Mouse (Mus musculus): ENCODE measurements around the gene Arhgap24.

Arhgap24 gene

DNA sequence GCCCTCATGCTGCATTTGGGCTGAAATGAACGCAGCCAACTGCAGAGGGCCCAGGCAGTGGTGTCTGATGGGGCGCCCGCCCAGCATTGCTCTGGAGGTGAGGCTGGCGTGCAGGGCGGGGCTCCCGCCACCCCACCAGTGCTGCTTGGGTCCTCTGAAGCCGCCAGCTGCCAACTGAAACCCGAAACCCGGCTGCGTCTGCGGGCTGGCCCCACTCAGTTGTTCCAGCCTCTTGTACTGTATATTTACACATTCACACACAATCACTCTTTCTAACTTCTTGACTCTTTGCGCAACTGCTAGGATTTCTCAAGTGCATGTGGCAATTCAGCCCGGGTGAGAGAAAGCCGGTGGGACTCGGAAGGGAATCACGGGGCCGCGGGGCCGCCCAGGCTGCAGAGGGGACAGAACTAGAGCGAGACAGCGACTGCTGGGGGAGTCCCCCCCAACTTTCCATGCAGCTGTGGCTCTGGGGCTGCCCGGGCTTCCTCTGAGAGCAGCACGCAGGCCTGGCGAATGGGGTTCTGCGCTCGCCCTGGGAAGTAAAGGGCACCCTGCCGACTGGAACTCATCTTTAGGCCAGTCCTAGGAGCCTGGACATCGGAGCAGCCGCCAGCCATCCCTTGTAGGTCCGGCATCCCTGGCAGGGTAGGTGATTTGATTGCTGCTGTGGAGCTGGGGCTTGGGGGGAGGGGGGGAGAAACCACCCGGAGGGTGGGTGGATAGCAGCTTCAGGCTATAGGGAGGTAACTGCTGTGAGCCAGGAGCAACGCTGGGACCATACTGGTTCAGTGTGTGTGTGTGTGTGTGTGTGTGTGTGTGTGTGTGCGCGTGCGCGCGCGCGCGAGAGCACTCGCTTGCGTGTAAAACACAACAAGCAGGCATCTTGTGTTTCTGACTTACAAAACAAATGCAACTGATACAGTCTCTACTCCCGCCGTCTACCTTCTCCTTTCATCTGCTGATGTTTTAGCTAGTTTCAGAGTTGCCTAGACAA, at the start of gene Arhgap24:
Gene Arhgap24, plus strand, starts transcription at position 177 of the 997 bp plus-strand sequence.
- no peak for TF ChIP-seq GATA4 (IDR thresholded peaks at IDR 0.05; ENCODE audit: insufficient replicate concordance, low read length)

DNA sequence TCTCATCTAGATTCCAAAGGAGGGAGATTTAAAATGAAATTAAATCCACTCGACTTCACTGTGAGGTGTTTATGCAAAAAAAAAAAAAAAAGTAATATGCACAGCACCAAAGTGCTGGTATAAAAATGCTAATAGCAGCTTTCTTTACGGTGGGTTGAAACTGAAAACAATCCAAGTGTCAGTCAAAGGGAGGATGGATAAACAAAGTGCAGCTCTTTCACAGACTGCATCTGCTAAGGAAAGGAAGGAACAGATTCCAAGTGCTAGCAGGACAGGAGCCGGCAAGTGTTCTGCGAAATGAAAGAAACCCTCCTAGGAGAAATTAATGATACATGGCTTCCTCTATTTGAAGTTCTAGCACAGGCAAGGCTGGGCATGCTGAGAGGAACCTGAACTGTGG, 47.0 kb upstream of the Arhgap24 start:
- TF ChIP-seq GATA4 (IDR thresholded peaks at IDR 0.05; ENCODE audit: insufficient replicate concordance, low read length), result no peak

DNA sequence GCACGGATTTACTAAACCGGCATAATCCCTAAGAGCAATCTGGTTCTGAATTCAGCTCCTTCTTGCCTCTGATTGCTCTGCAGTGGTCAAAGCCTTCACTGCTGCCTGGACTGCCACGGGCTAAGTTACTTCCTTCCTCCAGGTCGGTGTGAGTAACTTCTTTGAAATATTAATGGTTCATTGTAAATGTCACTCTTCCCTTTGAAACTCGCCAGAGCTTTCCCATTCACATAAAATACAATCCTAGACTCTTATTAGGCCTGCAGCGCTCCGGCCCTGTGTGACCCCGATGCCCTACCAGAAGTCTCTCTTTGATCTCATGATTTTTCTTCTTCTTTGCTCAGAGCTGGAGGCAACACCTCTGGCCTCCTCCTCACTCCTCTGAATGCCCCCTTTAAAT, 44.6 kb upstream of the Arhgap24 start:
- TF ChIP-seq GATA4 (IDR thresholded peaks at IDR 0.05; ENCODE audit: insufficient replicate concordance, low read length), result no peak

DNA sequence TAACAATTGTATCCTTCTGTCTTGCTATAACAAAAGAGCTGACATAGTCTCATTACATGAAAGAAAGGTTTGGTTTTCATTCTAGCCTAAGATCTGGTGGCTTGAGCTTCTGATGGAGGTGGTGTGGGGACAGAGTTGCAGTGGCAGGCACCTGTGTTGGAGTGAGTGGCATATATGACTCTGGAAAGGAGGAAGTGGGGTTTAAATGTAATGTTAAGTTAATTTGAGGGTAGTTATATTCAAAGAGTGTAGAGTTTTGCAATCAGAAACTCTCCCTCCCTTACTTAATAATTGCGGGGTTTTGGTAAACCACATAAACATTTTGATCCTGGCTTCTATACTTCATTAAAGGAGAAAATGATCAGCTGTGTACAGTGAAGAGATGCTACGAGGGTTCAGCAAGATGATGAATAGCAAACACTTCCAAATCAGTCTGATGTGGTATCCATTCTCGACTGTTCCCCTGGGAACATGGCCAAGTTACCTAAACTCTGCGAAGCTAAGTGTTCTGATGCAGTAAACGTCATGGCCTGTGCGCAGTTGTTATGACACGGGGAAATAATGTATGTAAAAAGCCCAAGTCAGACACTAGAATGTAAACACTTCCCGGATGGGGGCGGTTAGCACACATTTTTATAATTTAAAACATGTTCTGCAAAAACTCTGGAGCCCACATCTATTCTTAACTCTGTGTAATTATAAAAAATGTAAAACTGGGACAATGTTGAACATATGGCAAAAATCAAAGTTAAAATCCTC, 41.9 kb upstream of the Arhgap24 start:
- no peak for TF ChIP-seq GATA4 (IDR thresholded peaks at IDR 0.05; ENCODE audit: insufficient replicate concordance, low read length)

DNA sequence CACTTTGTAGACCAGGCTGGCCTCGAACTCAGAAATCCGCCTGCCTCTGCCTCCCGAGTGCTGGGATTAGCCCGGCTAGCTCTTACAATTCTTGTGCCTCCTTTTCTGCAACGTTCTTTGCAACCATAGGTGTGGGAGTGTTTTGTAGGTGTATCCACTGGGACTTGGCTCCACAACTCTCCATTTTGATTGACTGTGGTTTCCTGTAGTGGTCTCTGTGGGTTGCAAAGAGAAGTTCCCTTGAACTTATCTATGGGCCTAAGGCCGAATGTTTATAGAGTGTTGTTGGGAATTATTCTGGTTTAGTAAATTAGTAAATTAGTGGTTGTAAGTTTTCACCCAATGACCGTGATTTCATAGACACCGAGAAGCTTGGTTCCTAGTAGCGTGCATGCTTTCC, 33.8 kb upstream of the Arhgap24 start:
- no peak for TF ChIP-seq GATA4 (IDR thresholded peaks at IDR 0.05; ENCODE audit: insufficient replicate concordance, low read length)

DNA sequence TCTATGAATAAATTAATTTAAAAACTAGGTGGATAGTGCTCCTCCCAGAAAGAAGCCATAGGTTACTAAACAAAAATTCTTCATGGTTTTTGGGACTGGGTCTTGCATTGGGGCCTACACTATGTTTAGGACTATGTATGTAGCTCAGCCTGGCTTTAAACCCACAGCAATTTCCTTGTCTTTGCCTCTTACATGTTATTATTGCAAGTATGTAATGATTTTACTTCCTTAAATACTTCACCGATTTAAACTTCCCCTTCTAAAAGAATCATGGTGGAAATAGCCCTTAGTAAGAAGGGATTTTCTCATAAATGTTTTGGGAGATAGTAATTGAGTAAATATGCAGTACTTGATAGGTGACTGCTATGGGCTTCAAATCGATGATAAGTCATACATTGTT, 30.3 kb upstream of the Arhgap24 start:
- TF ChIP-seq GATA4 (IDR thresholded peaks at IDR 0.05; ENCODE audit: insufficient replicate concordance, low read length), result no peak

DNA sequence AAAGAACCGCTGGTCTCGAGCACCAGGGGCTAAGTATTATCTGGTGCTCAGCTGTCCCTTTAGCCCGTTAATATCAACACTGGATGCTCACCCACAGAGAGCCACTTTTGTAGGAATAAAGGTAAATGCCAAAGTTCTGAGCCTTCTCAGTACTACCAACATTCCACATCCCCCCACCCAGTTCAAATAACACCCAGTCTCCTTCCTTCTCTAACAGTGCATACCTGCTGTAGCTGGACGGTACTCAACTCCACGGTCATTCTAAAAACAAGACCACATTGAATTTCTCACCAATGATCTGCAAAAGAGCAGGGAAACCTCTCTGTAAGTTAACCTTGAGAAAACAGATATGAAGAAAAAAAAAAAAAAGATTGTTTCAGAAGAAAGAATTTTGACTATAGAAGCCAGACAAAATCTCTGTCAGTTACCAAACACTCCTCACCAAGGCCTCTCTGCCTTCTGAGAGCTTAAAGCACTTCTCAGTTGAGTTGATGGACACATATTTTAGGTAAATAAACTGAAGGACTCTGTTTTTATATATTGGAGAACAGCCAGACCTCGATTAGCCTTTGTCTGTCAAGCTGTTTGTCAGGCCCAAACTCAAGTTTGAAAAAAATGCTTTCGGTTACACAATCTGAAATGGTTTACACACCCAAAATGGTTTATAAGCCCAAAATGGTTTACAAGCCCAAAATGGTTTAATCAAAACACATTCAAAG, 29.0 kb upstream of the Arhgap24 start:
- TF ChIP-seq GATA4 (IDR thresholded peaks at IDR 0.05; ENCODE audit: insufficient replicate concordance, low read length), result no peak

DNA sequence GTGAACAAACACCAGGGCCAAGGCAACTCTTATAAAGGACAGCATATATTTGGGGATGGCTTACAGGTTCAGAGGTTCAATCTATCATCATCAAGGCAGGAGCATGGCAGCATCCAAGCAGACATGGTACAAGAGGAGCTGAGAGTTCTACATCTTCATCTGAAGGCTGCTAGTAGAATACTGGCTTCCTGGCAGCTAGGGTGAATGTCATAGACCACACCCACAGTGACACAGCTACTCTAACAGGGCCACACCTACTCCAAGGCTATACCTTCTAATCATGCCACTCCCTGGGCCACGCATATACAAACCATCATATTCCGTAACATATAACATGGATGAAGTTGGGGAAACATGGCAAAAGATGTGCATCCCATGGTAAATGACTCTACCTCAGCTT, 27.9 kb upstream of the Arhgap24 start:
- TF ChIP-seq GATA4 (IDR thresholded peaks at IDR 0.05; ENCODE audit: insufficient replicate concordance, low read length), result no peak

DNA sequence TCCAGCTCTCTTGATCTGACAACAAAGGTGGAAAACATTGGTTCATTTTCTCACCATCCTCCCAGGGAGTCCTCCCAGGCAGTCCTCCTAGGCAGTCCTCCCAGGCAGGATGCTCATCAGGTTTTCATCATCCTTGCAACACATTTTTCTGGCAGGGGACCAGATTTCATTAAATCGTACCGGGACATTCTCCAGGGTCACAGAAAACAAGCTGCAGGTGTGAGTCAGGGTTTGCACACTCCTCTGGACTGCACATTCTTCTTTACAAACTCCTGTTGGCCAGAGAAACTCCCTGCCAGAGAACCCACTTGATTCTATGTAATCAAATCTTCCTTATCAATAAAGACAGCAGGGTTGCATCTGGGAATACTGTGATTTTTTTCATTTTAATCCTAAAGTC, 25.9 kb upstream of the Arhgap24 start:
- TF ChIP-seq GATA4 (IDR thresholded peaks at IDR 0.05; ENCODE audit: insufficient replicate concordance, low read length), result no peak

DNA sequence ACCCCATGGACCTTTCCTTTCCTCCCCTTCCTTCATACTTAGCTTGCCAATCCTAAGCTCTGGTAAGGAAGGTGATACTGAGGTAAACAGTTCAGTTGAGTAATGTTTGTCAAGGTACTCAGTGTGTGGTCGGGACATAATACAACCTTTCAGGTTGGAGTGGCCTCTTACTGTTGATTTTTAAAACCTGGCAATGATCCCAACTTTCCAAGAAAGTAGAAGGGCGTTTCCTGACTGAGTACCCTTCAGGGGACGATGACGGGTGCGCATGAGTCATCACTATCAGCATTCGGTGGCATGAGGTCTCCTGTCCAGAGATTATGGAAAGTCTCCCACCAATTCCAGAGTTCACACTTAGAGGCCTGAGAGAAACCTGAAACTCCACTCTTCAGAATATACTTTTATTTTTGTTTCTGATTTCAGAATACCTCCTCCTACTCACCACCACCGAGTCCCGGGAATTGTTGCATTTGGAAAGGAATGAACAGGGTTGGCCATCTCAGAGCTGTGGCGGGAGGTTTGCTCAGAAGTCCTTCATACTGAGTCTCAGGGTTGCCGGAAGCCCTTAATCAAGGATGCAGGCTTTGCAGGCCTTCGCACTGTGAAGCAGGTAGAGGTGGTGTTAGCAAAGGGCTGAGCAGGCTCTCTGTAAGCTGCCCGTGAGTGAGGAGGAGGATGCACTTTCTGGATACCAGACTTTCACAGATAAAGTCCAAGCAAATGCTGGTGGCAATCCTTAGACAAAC, 20.6 kb upstream of the Arhgap24 start:
- TF ChIP-seq GATA4 (IDR thresholded peaks at IDR 0.05; ENCODE audit: insufficient replicate concordance, low read length), result no peak

DNA sequence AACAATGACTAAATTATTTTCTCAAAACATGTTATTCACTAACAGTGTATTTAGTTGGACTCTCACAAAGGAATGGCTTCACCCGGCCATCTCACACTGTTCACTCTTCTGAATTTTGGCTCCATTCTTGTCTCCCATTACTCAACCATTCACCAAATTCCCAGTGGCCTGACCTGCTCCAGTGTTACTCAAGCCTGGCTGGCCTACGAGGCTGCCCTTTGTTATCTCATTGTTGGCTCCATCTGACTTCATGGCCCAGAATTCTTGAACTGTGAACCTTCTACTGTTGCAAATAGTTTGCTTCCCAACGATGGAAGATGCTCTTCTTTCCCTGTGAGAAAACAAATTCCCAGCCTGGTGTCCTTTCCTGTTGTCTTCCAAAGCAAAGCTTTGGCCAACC, 18.2 kb upstream of the Arhgap24 start:
- TF ChIP-seq GATA4 (IDR thresholded peaks at IDR 0.05; ENCODE audit: insufficient replicate concordance, low read length), result peak; percentile 67; the same call in 1 of the 2 replicates

DNA sequence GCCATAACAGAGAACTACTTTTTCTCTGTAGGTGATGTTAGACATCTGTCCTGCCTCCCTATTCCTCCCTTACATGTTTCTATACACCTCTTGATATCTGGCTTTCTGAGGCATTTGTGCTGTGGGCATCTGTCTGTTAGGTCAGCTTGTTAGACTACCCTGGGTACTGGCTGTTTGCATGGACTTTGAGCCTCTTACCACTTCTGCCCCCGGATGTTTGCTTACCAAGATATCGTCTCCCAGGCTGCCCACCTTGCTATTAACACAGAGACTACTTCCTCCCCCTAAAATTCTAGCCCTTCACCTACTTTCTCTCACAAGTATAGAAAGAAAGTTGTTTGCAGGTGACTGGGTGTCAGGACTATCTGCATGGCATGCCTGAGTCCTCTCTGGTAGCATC, 15.8 kb upstream of the Arhgap24 start:
- TF ChIP-seq GATA4 (IDR thresholded peaks at IDR 0.05; ENCODE audit: insufficient replicate concordance, low read length), result no peak

DNA sequence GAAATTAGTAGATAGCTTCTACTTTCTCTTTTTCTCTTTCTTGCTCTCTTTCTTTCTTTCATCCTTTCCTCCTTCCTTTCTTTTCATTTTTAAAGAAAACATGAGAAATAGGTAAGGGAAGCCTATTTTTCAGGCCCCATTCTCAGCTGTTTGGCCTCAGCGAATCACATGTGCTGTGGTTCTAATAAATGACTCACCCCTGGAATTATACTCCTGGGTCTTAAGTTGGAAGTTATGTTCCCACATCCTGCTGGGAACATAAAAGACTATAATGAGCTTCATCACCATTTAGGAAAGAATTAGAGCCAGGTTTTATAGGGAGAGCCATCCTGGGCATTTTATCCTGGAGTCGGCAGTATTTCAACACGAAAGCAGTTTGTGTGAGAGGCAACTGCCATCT, 12.9 kb upstream of the Arhgap24 start:
- TF ChIP-seq GATA4 (IDR thresholded peaks at IDR 0.05; ENCODE audit: insufficient replicate concordance, low read length), result no peak

DNA sequence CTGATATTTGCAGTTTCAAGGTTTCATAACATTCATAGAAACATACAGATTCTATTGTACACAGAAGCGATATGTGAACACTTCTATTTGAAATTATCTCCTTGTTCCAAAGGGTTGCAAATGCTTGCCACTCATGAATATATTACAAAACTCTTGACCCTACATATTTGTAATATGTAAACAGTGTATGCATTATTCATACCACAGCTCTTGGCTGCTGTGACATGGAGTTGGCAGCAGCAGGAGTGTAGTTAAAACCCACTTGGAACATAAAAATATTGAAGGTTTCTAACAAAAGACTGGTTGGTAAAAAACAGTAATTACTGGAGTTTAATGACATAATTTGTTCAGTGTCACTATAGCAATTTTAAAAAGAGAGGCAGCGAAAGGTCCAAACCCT, 10.9 kb upstream of the Arhgap24 start:
- TF ChIP-seq GATA4 (IDR thresholded peaks at IDR 0.05; ENCODE audit: insufficient replicate concordance, low read length), result no peak

DNA sequence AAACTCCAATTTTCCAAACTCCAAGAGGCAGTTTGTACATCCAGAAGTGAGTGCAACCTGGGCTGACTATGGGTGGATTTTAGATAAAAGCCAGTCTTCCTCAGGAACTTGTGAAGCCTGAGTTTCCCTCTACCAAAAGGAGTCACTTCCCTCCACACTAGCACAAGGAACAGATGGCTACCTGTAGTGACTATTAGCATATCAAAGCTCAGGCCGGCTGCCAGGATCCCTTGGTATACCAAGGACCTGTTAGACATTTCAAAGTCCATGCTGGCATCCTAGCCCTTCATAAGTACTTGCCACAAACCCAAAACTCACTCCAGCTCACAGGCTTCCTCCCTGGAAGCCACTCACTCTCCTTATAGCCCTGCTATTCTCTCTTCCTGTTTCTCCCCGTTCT, 3.1 kb upstream of the Arhgap24 start:
- TF ChIP-seq GATA4 (IDR thresholded peaks at IDR 0.05; ENCODE audit: insufficient replicate concordance, low read length), result no peak
